Mouse (Mus musculus): Measurements from ENCODE around the gene Slc25a18. TPM values are rescaled to one million over a fixed set of nuclear protein-coding genes. Genes with fewer than 3 reads are reported as not detected.

The Slc25a18 gene
- polyA plus RNA-seq, 1 experiment from 2014 or later = not detected

DNA sequence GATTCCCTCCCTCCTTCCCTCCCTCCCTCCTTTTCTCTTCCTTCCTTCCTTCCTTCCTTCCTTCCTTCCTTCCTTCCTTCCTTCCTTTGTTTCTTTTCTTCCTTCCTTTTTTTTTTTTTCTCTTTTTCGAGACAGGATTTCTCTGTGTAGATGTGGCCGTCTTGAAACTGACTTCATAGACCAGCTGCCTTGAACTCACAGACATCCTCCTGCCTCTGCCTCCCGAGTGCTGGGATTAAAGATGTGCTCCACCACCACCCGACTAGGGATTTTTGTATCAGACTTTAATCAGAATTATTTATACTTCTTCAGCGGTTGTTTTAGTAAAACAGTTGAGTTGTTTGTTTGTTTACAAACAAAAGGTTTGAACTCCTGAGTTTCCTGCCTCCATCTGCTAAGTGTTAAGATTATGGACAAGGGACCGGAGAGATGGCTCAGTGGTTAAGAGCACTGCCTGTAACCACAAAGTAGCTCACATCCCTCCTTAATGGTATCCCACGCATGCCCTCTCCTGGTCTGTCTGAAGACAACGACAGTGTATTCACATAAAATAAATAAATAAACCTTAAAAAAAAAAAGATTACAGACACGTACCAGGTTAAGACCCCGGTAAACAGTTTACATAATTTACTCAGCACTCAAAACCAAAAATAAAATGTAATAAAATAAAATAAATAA lies 49.7 kb downstream of the Slc25a18 start:
- Histone ChIP-seq H3K36me3 (peaks cover 13% of the 10 kb centered on the region), H3K27me3 (no peaks in the 10 kb centered on the region), H3K27ac (no peak overlapping the region), H3K4me3 (replicated peaks) (peak overlapping the region; percentile 89; the same call in 1 of the 2 replicates), H3K4me2 (peak overlapping the region; percentile 72; the same call in 1 of the 2 replicates), H3K4me1 (replicated peaks) (peaks cover 13% of the 10 kb centered on the region), H3K9me3 (no peaks in the 10 kb centered on the region), H3K9ac (replicated peaks) (no peak overlapping the region)
- ATAC-seq (ENCODE audit: insufficient number of reproducible peaks, insufficient read depth, low FRiP score, low TSS enrichment, low read depth) = no peak
- 78% methylated on average over 10 of the region's 10 CpGs for WGBS

GRCm38 (mm10) chr6:120830056-120830455 lies 56.7 kb downstream of the Slc25a18 start:
- Histone ChIP-seq H3K27me3 (no peaks in the 10 kb centered on the region; the same call in 1 of the 2 replicates), H3K4me1 (replicated peaks) (no peaks in the 10 kb centered on the region), H3K36me3 (no peaks in the 10 kb centered on the region), H3K4me3 (replicated peaks) (no peak overlapping the region), H3K9ac (replicated peaks) (no peak overlapping the region), H3K27ac (no peak overlapping the region), H3K9me3 (no peaks in the 10 kb centered on the region), H3K4me2 (no peak overlapping the region)
- WGBS = 45% methylated on average over 1 of the region's 1 CpGs
- ATAC-seq (ENCODE audit: insufficient number of reproducible peaks, insufficient read depth, low FRiP score, low TSS enrichment, low read depth) = no peak

DNA sequence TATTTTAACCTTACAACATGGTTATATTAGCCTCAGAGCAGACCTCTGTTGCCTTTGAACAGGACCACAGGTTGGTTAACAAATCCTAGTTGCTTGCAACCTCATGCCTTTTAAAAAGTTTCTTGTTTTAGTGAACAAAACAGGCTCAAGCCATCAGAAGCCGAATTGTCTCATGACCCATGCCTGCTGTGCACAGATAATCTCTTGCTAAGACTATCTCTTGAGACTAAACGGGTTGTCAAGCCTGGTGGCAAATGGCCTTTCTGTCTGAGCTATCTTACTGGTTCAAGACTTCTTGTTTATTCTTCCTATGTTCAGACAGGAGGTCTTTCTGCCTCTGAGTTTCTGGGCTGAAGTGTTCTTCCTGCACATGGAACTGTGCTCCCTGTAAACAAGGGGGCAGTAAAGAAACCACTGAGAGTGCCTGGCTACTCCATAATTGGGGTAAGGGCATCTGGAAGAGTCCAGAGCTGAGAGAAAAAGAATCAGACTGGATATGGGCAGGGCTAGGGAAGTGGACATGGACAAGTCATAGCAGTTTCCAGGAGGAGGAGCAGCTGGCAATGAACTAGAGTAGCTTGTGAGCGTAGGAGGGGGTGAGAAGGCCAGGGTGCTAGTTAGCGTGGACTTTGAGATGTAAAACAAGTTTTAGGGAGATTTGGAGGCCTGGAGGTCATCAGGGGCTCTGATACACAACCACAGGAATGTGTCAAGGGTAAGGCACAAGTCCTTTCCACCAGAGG lies 57.7 kb downstream of the Slc25a18 start:
- H3K27ac ChIP-seq = no peak overlapping the region
- no peaks in the 10 kb centered on the region; the same call in 1 of the 2 replicates for H3K27me3 ChIP-seq
- H3K4me3 ChIP-seq (replicated peaks) = no peak overlapping the region
- H3K9ac ChIP-seq (replicated peaks) = no peak overlapping the region
- H3K4me1 ChIP-seq (replicated peaks) = no peaks in the 10 kb centered on the region; the same call in 1 of the 2 replicates
- H3K36me3 ChIP-seq = no peaks in the 10 kb centered on the region
- WGBS = 61% methylated on average over 4 of the region's 4 CpGs
- H3K4me2 ChIP-seq = no peak overlapping the region
- no peaks in the 10 kb centered on the region for H3K9me3 ChIP-seq
- no peak for ATAC-seq (ENCODE audit: insufficient number of reproducible peaks, insufficient read depth, low FRiP score, low TSS enrichment, low read depth)

DNA sequence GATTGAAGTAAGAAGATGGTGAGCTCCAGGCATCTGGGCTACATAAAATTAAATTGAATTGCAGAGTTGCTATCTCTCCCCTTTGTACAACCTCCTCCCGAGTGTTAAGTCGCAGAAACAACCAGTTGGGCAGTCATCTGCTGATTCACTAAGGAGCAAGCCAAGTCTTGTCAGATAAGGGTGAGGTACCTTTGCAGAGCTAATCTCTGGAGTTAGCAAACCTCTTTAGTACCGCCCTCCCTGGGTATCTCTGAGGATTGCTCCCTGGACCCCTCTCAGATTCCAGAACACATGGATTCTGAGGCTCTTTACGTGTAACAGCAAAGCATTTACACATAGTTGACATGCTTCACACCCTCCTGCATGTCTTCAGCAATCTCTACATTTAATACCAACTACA lies 58.7 kb downstream of the Slc25a18 start:
- 72% methylated on average over 4 of the region's 4 CpGs for WGBS
- Histone ChIP-seq H3K9me3 (no peaks in the 10 kb centered on the region), H3K4me1 (replicated peaks) (peaks cover 3% of the 10 kb centered on the region; the same call in 1 of the 2 replicates), H3K4me3 (replicated peaks) (no peak overlapping the region), H3K9ac (replicated peaks) (no peak overlapping the region), H3K4me2 (no peak overlapping the region), H3K27ac (no peak overlapping the region), H3K36me3 (no peaks in the 10 kb centered on the region), H3K27me3 (no peaks in the 10 kb centered on the region; the same call in 1 of the 2 replicates)
- ATAC-seq (ENCODE audit: insufficient number of reproducible peaks, insufficient read depth, low FRiP score, low TSS enrichment, low read depth) = no peak

DNA sequence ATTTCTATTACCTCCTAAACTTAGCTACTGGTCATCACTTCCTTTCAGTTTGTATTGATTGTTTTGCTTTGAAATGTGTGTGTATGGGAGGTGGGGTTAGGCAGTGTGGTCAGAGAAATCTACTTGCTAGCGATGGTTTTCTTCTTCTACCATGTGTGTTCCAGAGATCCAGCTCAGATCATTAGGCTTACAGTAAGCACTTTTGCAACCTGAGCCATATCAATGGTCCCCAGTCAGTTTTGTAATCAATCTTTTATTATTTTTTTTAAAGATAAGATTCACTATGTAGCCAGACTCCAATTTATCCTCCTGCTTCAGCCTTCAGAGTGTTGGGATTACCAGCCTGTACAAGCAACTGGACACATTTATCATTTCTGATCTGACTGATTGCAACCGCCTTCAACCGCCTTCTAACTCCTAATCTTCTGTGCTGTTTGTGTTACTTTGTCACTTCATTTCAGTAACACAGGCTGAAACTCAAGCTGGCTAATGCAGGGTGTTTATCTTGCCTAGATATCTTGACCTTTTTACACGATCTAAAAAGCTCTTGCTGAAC lies 61.5 kb downstream of the Slc25a18 start:
- no peak overlapping the region for H3K4me3 ChIP-seq (replicated peaks)

GRCm38 (mm10) chr6:120835474-120836374 lies 62.3 kb downstream of the Slc25a18 start, which contains the start of gene Bcl2l13:
Gene Bcl2l13, plus strand, starts transcription at chr6:120836212.
- 5% methylated on average over 40 of the region's 40 CpGs for WGBS
- peak within 1 kb of the TSS; percentile 96 for H3K27ac ChIP-seq
- ATAC-seq (ENCODE audit: insufficient number of reproducible peaks, insufficient read depth, low FRiP score, low TSS enrichment, low read depth) = peak; percentile 90
- H3K9me3 ChIP-seq = no peaks in the 10 kb centered on the region
- no peaks in the 10 kb centered on the region; the same call in 1 of the 2 replicates for H3K36me3 ChIP-seq
- peaks cover 8% of the 10 kb centered on the region for H3K4me1 ChIP-seq (replicated peaks)
- peak within 1 kb of the TSS; percentile 92 for H3K4me3 ChIP-seq (replicated peaks)
- H3K27me3 ChIP-seq = no peaks in the 10 kb centered on the region
- H3K9ac ChIP-seq (replicated peaks) = peak within 1 kb of the TSS; percentile 95
- peak within 1 kb of the TSS; percentile 64 for H3K4me2 ChIP-seq

More for the DNA sequence above, 61.5 kb downstream of the Slc25a18 start:
- no peak overlapping the region for H3K9ac ChIP-seq (replicated peaks)
- 85% methylated on average over 4 of the region's 4 CpGs for WGBS
- no peaks in the 10 kb centered on the region for H3K27me3 ChIP-seq
- H3K9me3 ChIP-seq = no peaks in the 10 kb centered on the region
- peaks cover 8% of the 10 kb centered on the region for H3K4me1 ChIP-seq (replicated peaks)
- H3K27ac ChIP-seq = no peak overlapping the region
- no peak for ATAC-seq (ENCODE audit: insufficient number of reproducible peaks, insufficient read depth, low FRiP score, low TSS enrichment, low read depth)
- no peaks in the 10 kb centered on the region for H3K36me3 ChIP-seq
- H3K4me2 ChIP-seq = no peak overlapping the region

- H3K27me3 ChIP-seq = no peaks in the 10 kb centered on the region
- WGBS = 5% methylated on average over 37 of the region's 37 CpGs
- peak; percentile 67 for ATAC-seq (ENCODE audit: insufficient number of reproducible peaks, insufficient read depth, low FRiP score, low TSS enrichment, low read depth)
- H3K4me2 ChIP-seq = peak overlapping the region; percentile 64
- peaks cover 8% of the 10 kb centered on the region for H3K4me1 ChIP-seq (replicated peaks)
- H3K4me3 ChIP-seq (replicated peaks) = peak overlapping the region; percentile 92
- peak overlapping the region; percentile 95 for H3K9ac ChIP-seq (replicated peaks)
- H3K9me3 ChIP-seq = no peaks in the 10 kb centered on the region
- no peaks in the 10 kb centered on the region; the same call in 1 of the 2 replicates for H3K36me3 ChIP-seq
- peak overlapping the region; percentile 96 for H3K27ac ChIP-seq
Measured at GRCm38 (mm10) chr6:120836389-120837151, 63.2 kb downstream of the Slc25a18 start.

DNA sequence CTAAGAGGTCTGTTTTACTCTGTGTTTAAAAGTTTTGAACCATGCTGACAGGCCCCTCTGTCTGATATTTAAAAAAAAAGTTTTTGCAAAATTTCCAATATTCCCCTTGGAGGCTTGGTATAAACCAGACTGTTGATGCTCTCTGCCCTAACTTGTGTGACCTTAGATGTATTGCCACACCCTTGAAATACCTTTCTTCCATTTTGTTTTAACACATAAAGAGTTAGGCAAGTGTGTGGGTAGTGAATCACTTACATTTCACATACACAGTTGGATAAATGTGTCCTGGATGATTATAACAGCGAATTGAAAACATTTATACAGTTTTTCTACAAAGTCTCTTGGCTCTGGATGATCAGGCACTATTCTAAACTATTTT lies 63.8 kb downstream of the Slc25a18 start:
- H3K9ac ChIP-seq (replicated peaks) = peak overlapping the region; percentile 95; the same call in 1 of the 2 replicates
- H3K9me3 ChIP-seq = no peaks in the 10 kb centered on the region
- no peak for ATAC-seq (ENCODE audit: insufficient number of reproducible peaks, insufficient read depth, low FRiP score, low TSS enrichment, low read depth)
- H3K4me1 ChIP-seq (replicated peaks) = peaks cover 8% of the 10 kb centered on the region
- H3K4me2 ChIP-seq = peak overlapping the region; percentile 64
- no peaks in the 10 kb centered on the region for H3K27me3 ChIP-seq
- WGBS = 69% methylated on average over 1 of the region's 1 CpGs
- H3K36me3 ChIP-seq = no peaks in the 10 kb centered on the region; the same call in 1 of the 2 replicates
- peak overlapping the region; percentile 92 for H3K4me3 ChIP-seq (replicated peaks)
- H3K27ac ChIP-seq = no peak overlapping the region

DNA sequence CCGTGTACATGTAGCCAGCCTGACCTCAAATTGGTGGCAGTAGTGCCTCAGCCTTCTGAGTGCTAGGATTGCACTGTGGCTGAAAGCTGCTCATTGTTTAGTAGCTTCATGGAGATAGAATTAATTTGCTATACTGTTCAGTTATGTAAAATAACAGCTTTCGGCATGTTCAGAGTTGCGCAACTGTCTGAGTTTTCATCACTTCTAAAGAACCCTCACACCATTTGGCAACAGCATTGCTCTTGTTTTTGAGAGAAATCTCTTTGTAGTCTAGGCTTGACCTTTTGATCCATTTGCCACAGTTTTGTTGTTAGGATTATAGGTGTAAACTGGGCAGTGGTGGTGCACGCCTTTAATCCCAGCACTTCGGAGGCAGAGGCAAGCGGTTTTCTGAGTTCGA lies 66.9 kb downstream of the Slc25a18 start:
- Histone ChIP-seq H3K9me3 (no peaks in the 10 kb centered on the region), H3K36me3 (no peaks in the 10 kb centered on the region; the same call in 1 of the 2 replicates), H3K27ac (no peak overlapping the region), H3K4me3 (replicated peaks) (no peak overlapping the region), H3K4me2 (no peak overlapping the region), H3K4me1 (replicated peaks) (peaks cover 8% of the 10 kb centered on the region), H3K9ac (replicated peaks) (no peak overlapping the region), H3K27me3 (no peaks in the 10 kb centered on the region)
- ATAC-seq (ENCODE audit: insufficient number of reproducible peaks, insufficient read depth, low FRiP score, low TSS enrichment, low read depth) = no peak
- WGBS = 95% methylated on average over 7 of the region's 7 CpGs

GRCm38 (mm10) chr6:120841754-120842153 lies 68.4 kb downstream of the Slc25a18 start:
- no peak overlapping the region for H3K27ac ChIP-seq
- H3K36me3 ChIP-seq = no peaks in the 10 kb centered on the region; the same call in 1 of the 2 replicates
- H3K4me2 ChIP-seq = no peak overlapping the region
- no peak for ATAC-seq (ENCODE audit: insufficient number of reproducible peaks, insufficient read depth, low FRiP score, low TSS enrichment, low read depth)
- no peak overlapping the region for H3K9ac ChIP-seq (replicated peaks)
- no peaks in the 10 kb centered on the region for H3K9me3 ChIP-seq
- H3K27me3 ChIP-seq = no peaks in the 10 kb centered on the region
- H3K4me3 ChIP-seq (replicated peaks) = no peak overlapping the region
- peaks cover 8% of the 10 kb centered on the region for H3K4me1 ChIP-seq (replicated peaks)
- WGBS = 93% methylated on average over 5 of the region's 5 CpGs

Data from limb, embryonic 12.5 days (tissue).